Mouse (Mus musculus) lung, postnatal 0 days (tissue): ENCODE measurements around the gene Stra6. TPM values are rescaled to one million over a fixed set of nuclear protein-coding genes. Genes with fewer than 3 reads are reported as not detected.

Experiments
- ATAC-seq: fragments of 200-750 bp; cut with Nextera tagmentation; 2 replicates; pipeline ENCODE4 v1.8.0; 2017; ENCODE audit warnings: moderate library complexity
- DNase-seq: peaks from one replicate; pipeline ENCODE4 v3.0.0-alpha.2; 2016; ENCODE audit warnings: low spot score
- H3K27ac ChIP-seq: fragments of 300-500 bp; sonication (generic); 2 replicates; pipeline ENCODE4 v1.5.1; 2014; ENCODE audit warnings: antibody characterized with exemption, mild to moderate bottlenecking, low read length, mixed read lengths
- H3K27me3 ChIP-seq: fragments of 300-500 bp; sonication (generic); replicated peaks from 2 replicates; pipeline ENCODE4 v1.6.1; 2014; ENCODE audit warnings: low read length, mixed read lengths; ENCODE audit not compliant: insufficient read depth
- H3K36me3 ChIP-seq: fragments of 300-500 bp; sonication (generic); 2 replicates; pipeline ENCODE4 v1.6.1; 2014; ENCODE audit warnings: low read length, mixed read lengths; ENCODE audit not compliant: insufficient read depth
- H3K4me1 ChIP-seq: fragments of 300-500 bp; sonication (generic); 2 replicates; pipeline ENCODE4 v1.6.1; 2014; ENCODE audit warnings: antibody characterized with exemption, low read depth, low read length, mixed read lengths; ENCODE audit not compliant: insufficient read depth
- H3K4me2 ChIP-seq: fragments of 300-500 bp; sonication (generic); replicated peaks from 2 replicates; pipeline ENCODE4 v1.6.1; 2014; ENCODE audit warnings: low read depth, mild to moderate bottlenecking, low read length, moderate library complexity, mixed read lengths
- H3K4me3 ChIP-seq: fragments of 300-500 bp; sonication (generic); 2 replicates; pipeline ENCODE4 v1.5.1; 2014; ENCODE audit warnings: low read depth, low read length
- H3K9ac ChIP-seq: fragments of 300-500 bp; sonication (generic); replicated peaks from 2 replicates; pipeline ENCODE4 v1.6.1; 2014; ENCODE audit warnings: low read depth, mild to moderate bottlenecking
- H3K9me3 ChIP-seq: fragments of 300-500 bp; sonication (generic); 2 replicates; pipeline ENCODE4 v1.6.1; 2016; ENCODE audit warnings: low read length, mixed read lengths
- CTCF ChIP-seq: IDR thresholded peaks from 2 replicates; pipeline ENCODE4 v1.5.1; 2016; ENCODE audit warnings: antibody characterized with exemption, mild to moderate bottlenecking
- EP300 ChIP-seq: IDR thresholded peaks from 2 replicates; pipeline ENCODE4 v1.6.1; 2016; ENCODE audit warnings: antibody characterized with exemption, mild to moderate bottlenecking, control low read depth
- WGBS: fragments of 180-500 bp; shearing (Covaris S2); extraction: QIAGEN DNeasy Blood & Tissue Kit; methylation state at CpG from one replicate; pipeline ENCODE4 v1.1.7; 2014; 5-methylcytosine and 5-hydroxymethylcytosine counted together
- polyA plus RNA-seq: library from polyadenylated mRNA; unstranded; fragments of >200 nt; fragmentation: Nextera tagmentation; extraction: Ambion mirVana; gene quantifications from 2 replicates; pipeline ENCODE4 v1.2.1, GENCODE M21; 2015

Stra6 gene
- polyA plus RNA-seq, 1 experiment from 2014 or later = 0.41 TPM

- WGBS = 45% methylated on average over 7 of the region's 7 CpGs
- DNase-seq = no peak
- no peak for TF ChIP-seq CTCF
- no peak for TF ChIP-seq EP300
Measured at GRCm38 (mm10) chr9:58115297-58115925, 51.8 kb downstream of the Stra6 start.

GRCm38 (mm10) chr9:58116024-58116651, 52.5 kb downstream of the Stra6 start:
- Histone ChIP-seq H3K27me3 (peaks cover 7% of the 10 kb centered on the region; the same call in 1 of the 2 replicates), H3K36me3 (no peaks in the 10 kb centered on the region), H3K4me1 (no peaks in the 10 kb centered on the region), H3K4me2 (no peak overlapping the region), H3K9ac (no peak overlapping the region), H3K9me3 (no peaks in the 10 kb centered on the region), H3K4me3 (no peak overlapping the region), H3K27ac (no peak overlapping the region)
- TF ChIP-seq EP300 = no peak
- TF ChIP-seq CTCF = no peak
- DNase-seq = no peak
- ATAC-seq = no peak
- WGBS = 51% methylated on average over 7 of the region's 7 CpGs

More at GRCm38 (mm10) chr9:58115297-58115925, 51.8 kb downstream of the Stra6 start:
- Histone ChIP-seq H3K4me2 (no peak overlapping the region), H3K36me3 (no peaks in the 10 kb centered on the region), H3K27ac (no peak overlapping the region), H3K4me3 (no peak overlapping the region), H3K9me3 (no peaks in the 10 kb centered on the region), H3K27me3 (peaks cover 7% of the 10 kb centered on the region; the same call in 1 of the 2 replicates), H3K4me1 (no peaks in the 10 kb centered on the region), H3K9ac (no peak overlapping the region)
- no peak for ATAC-seq

GRCm38 (mm10) chr9:58118671-58119070, 55.1 kb downstream of the Stra6 start, which contains the start of gene Ccdc33:
Gene Ccdc33 (minus strand): TSS chr9:58118823.
- H3K9me3 ChIP-seq = no peaks in the 10 kb centered on the region
- no peaks in the 10 kb centered on the region for H3K27me3 ChIP-seq
- TF ChIP-seq CTCF (no peak), EP300 (no peak)
- no peak within 1 kb of the TSS for H3K4me2 ChIP-seq
- H3K4me3 ChIP-seq = no peak within 1 kb of the TSS
- H3K36me3 ChIP-seq = no peaks in the 10 kb centered on the region
- no peak within 1 kb of the TSS for H3K9ac ChIP-seq
- H3K27ac ChIP-seq = no peak within 1 kb of the TSS
- 14% methylated on average over 2 of the region's 2 CpGs for WGBS
- no peak for ATAC-seq
- DNase-seq = no peak
- H3K4me1 ChIP-seq = no peaks in the 10 kb centered on the region

GRCm38 (mm10) chr9:58125085-58125484, 61.5 kb downstream of the Stra6 start:
- Histone ChIP-seq H3K27ac (no peak overlapping the region), H3K9me3 (no peaks in the 10 kb centered on the region), H3K36me3 (no peaks in the 10 kb centered on the region), H3K4me2 (no peak overlapping the region), H3K4me1 (0 out of 2 replicates have a peak, but pooled peaks cover 4% of the 10 kb centered on the region), H3K4me3 (no peak overlapping the region), H3K9ac (no peak overlapping the region), H3K27me3 (no peaks in the 10 kb centered on the region)
- DNase-seq (no peak), ATAC-seq (no peak)
- 46% methylated on average over 3 of the region's 3 CpGs for WGBS
- no peak for TF ChIP-seq CTCF
- no peak for TF ChIP-seq EP300

GRCm38 (mm10) chr9:58125811-58126210, 62.2 kb downstream of the Stra6 start:
- Histone ChIP-seq H3K27ac (no peak overlapping the region), H3K4me3 (no peak overlapping the region), H3K4me2 (no peak overlapping the region), H3K36me3 (no peaks in the 10 kb centered on the region), H3K4me1 (0 out of 2 replicates have a peak, but pooled peaks cover 4% of the 10 kb centered on the region), H3K9me3 (no peaks in the 10 kb centered on the region), H3K9ac (no peak overlapping the region), H3K27me3 (no peaks in the 10 kb centered on the region)
- no peak for TF ChIP-seq EP300
- TF ChIP-seq CTCF = no peak
- ATAC-seq (no peak), DNase-seq (no peak)
- WGBS = 24% methylated on average over 4 of the region's 4 CpGs

GRCm38 (mm10) chr9:58128926-58129413, 65.4 kb downstream of the Stra6 start:
- Histone ChIP-seq H3K27me3 (0 out of 2 replicates have a peak, but pooled peaks cover 5% of the 10 kb centered on the region), H3K4me2 (no peak overlapping the region), H3K4me1 (0 out of 2 replicates have a peak, but pooled peaks cover 4% of the 10 kb centered on the region), H3K4me3 (no peak overlapping the region), H3K36me3 (no peaks in the 10 kb centered on the region), H3K27ac (no peak overlapping the region), H3K9me3 (no peaks in the 10 kb centered on the region), H3K9ac (no peak overlapping the region)
- TF ChIP-seq CTCF (no peak), EP300 (no peak)
- ATAC-seq = no peak
- no peak for DNase-seq
- WGBS = 13% methylated on average over 13 of the region's 13 CpGs
